Mouse (Mus musculus) kidney, adult 2 months (tissue): ENCODE data around the gene Arfgap1.

Experiments used
- CTCF ChIP-seq: fragments of 200-500 bp; conservative IDR thresholded peaks from 2 replicates; pipeline ENCODE4 v1.5.1; 2011; ENCODE audit warnings: low read depth, mild to moderate bottlenecking, control low read depth, low read length, moderate library complexity, mixed read lengths; ENCODE audit not compliant: insufficient read depth, insufficient read length
- POLR2A ChIP-seq: fragments of 200-500 bp; IDR thresholded peaks from one replicate; pipeline ENCODE4 v1.6.1; 2011; ENCODE audit warnings: low read depth, low read length, control low read depth

DNA sequence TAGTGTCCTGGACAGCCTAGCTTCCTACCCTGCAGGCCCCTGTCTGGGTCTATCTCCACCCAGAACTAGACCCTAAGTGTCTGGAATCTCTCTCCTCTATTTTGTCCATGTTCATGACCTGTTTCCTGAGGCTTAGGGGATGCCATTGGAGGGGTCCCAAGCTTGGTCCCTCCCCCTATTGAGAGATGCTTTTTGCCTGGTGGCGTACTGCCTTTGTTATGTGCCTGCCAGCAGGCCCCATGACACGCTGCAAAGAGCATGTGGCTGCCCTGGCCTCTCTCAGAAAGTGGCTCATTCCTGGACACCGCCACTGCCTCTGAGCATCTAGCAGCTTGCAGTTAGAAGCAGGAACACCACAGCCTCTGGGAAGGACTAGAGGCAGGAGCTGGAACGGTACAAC lies 38.3 kb upstream of the Arfgap1 start, which contains the start of gene Birc7:
- TF ChIP-seq CTCF (no peak), POLR2A (no peak)
